Mouse (Mus musculus): Measurements from ENCODE around the gene Gpatch2l. TPM values are rescaled to one million over a fixed set of nuclear protein-coding genes. Genes with fewer than 3 reads are reported as not detected.
A peak's percentile ranks its signal among the peaks of the same experiment; 100 is the strongest.

Gpatch2l gene
- polyA plus RNA-seq, 1 experiment: 0.52 TPM

DNA sequence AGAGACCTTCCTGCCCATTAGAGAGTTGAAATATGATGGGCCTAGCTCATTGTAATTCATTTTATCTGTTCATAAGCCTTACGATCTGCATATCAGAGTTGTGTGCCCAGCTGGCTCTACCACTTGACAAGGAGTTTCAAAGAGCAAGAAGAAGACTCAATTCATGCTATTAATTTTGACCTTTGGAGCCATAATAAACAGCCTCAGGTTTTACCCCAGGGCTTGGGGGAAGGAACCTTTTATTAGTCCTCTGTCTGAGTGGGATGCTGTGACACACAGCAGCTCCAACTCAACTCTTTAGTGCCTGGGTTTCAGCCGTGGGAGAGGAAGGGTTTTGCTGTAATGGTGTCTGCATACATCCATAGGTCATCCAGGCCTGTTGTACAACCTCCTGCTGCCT is 32.6 kb downstream of the Gpatch2l start:
- H3K4me3 ChIP-seq (replicated peaks): no peak overlapping the region
- no peaks in the 10 kb centered on the region for H3K4me1 ChIP-seq (ENCODE audit: control insufficient read depth)
- H3K27me3 ChIP-seq (ENCODE audit: control insufficient read depth): no peaks in the 10 kb centered on the region
- peaks cover 80% of the 10 kb centered on the region for H3K36me3 ChIP-seq (ENCODE audit: control insufficient read depth)
- TF ChIP-seq TAL1 (IDR thresholded peaks at IDR 0.05; ENCODE audit: low read length) (no peak), GATA1 (IDR thresholded peaks at IDR 0.05; ENCODE audit: low read length) (no peak)
- no peaks in the 10 kb centered on the region for H3K9me3 ChIP-seq (ENCODE audit: control insufficient read depth, low read length)

DNA sequence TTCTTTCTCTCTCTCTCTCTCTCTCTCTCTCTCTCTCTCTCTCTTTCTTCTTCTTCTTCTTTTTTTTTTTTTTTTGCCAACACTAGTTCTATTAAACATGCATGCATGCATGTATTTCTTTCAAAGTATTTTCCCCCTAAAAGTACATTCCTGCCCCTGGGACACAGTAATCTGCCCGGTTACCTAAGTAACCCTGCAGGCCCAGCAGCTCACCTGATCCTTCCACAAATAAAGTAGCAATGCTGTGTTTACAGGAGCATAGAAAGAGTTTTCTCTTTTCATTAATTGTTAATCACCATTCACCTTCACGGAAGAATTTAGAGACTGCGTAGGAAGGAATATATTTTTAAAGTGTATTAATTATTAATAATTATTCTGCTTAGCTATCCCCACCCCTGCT is 34.1 kb downstream of the Gpatch2l start:
- Histone ChIP-seq H3K4me3 (replicated peaks) (no peak overlapping the region), H3K36me3 (ENCODE audit: control insufficient read depth) (peaks cover 72% of the 10 kb centered on the region), H3K9me3 (ENCODE audit: control insufficient read depth, low read length) (no peaks in the 10 kb centered on the region), H3K4me1 (ENCODE audit: control insufficient read depth) (no peaks in the 10 kb centered on the region), H3K27me3 (ENCODE audit: control insufficient read depth) (no peaks in the 10 kb centered on the region)
- TF ChIP-seq TAL1 (IDR thresholded peaks at IDR 0.05; ENCODE audit: low read length) (no peak), GATA1 (IDR thresholded peaks at IDR 0.05; ENCODE audit: low read length) (no peak)

DNA sequence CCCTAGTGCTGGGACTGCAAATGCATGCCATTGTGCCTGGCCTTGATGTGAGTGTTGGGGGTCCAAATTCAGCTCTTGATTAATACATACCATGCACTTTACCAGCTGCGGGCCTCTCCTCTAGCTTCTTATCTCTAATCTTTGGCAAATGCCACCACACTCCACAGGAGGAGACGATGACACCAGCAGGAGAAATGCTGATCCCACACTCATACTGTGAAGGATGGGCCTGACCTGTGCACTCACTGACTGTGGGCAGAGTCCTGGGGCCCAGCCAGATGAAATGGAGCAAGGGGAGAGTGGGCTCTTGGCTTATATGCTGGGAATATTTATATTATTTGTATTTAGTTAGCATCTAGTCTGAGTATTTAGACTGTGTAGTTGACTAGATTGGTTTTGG is 34.8 kb downstream of the Gpatch2l start:
- Histone ChIP-seq H3K27me3 (ENCODE audit: control insufficient read depth) (no peaks in the 10 kb centered on the region), H3K36me3 (ENCODE audit: control insufficient read depth) (peaks cover 70% of the 10 kb centered on the region), H3K9me3 (ENCODE audit: control insufficient read depth, low read length) (no peaks in the 10 kb centered on the region)

DNA sequence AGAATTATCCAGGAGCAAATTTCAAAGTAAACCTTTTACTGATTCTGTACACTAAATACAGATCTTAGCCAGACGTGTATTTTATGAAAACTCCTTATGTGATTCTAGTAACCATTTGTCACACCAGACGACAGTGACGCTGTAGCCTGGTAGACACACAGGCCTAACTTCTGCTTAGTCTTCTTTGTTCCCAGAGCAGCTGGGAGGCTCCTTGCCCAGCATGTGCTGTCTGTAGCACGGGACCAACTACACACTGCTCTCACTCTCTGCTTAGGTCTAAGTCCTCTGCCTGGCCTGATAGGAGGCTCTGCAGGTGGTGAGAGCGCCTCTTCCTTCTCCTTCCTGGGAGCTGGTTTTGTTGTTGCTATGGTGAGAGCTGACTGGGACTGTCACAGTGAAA is 35.2 kb downstream of the Gpatch2l start:
- peaks cover 68% of the 10 kb centered on the region for H3K36me3 ChIP-seq (ENCODE audit: control insufficient read depth)
- no peaks in the 10 kb centered on the region for H3K9me3 ChIP-seq (ENCODE audit: control insufficient read depth, low read length)
- H3K4me1 ChIP-seq (ENCODE audit: control insufficient read depth): no peaks in the 10 kb centered on the region
- TF ChIP-seq TAL1 (IDR thresholded peaks at IDR 0.05; ENCODE audit: low read length) (no peak), GATA1 (IDR thresholded peaks at IDR 0.05; ENCODE audit: low read length) (no peak)
- H3K27me3 ChIP-seq (ENCODE audit: control insufficient read depth): no peaks in the 10 kb centered on the region
- H3K4me3 ChIP-seq (replicated peaks): no peak overlapping the region

More for the DNA sequence above, 34.8 kb downstream of the Gpatch2l start:
- no peak overlapping the region for H3K4me3 ChIP-seq (replicated peaks)
- TF ChIP-seq TAL1 (IDR thresholded peaks at IDR 0.05; ENCODE audit: low read length) (no peak), GATA1 (IDR thresholded peaks at IDR 0.05; ENCODE audit: low read length) (no peak)
- H3K4me1 ChIP-seq (ENCODE audit: control insufficient read depth): no peaks in the 10 kb centered on the region

DNA sequence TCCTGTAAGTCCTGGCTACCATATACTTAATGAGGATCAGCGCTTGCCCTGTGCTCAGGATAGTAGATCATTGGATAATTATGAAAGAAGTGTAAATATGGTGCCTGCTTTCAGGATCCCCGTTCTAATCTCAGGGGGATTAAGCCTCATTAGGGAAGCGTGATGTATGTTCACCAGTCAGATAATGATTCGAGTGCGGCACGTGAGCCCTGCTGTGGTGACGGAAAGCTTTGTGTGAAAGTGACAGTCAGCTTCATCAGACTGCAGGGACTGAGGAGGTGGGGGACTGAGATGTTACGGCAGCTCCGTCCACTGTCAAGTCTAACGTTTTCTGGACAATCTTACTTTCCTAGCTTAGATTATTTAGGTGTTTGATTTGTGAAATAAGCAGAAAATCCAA is 38.3 kb downstream of the Gpatch2l start:
- no peaks in the 10 kb centered on the region for H3K9me3 ChIP-seq (ENCODE audit: control insufficient read depth, low read length)
- H3K4me3 ChIP-seq (replicated peaks): no peak overlapping the region
- H3K36me3 ChIP-seq (ENCODE audit: control insufficient read depth): peaks cover 67% of the 10 kb centered on the region
- H3K4me1 ChIP-seq (ENCODE audit: control insufficient read depth): no peaks in the 10 kb centered on the region
- H3K27me3 ChIP-seq (ENCODE audit: control insufficient read depth): no peaks in the 10 kb centered on the region
- TF ChIP-seq TAL1 (IDR thresholded peaks at IDR 0.05; ENCODE audit: low read length) (no peak), GATA1 (IDR thresholded peaks at IDR 0.05; ENCODE audit: low read length) (no peak)

DNA sequence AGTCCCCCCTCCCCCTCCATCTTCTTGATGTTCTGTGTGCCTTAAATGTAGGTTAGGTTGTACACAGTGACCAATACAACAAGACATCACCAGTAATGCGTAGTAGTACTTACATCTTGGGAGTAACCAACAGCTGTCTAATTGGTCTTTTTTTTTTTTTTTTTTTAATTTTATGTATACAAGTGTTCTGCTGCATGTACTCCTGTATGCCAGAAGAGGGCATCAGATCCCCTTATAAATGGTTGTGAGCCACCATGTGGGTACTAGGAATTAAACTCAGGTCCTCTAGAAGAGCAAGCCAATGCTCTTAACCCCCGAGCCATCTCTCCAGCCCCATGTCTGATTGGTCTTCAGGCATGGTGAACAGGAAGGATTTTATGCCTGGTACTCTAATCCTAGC is 44.0 kb downstream of the Gpatch2l start:
- H3K9me3 ChIP-seq (ENCODE audit: control insufficient read depth, low read length): no peaks in the 10 kb centered on the region
- TF ChIP-seq GATA1 (IDR thresholded peaks at IDR 0.05; ENCODE audit: low read length) (no peak), TAL1 (IDR thresholded peaks at IDR 0.05; ENCODE audit: low read length) (no peak)
- no peaks in the 10 kb centered on the region for H3K27me3 ChIP-seq (ENCODE audit: control insufficient read depth)
- peaks cover 73% of the 10 kb centered on the region for H3K36me3 ChIP-seq (ENCODE audit: control insufficient read depth)
- no peaks in the 10 kb centered on the region for H3K4me1 ChIP-seq (ENCODE audit: control insufficient read depth)
- H3K4me3 ChIP-seq (replicated peaks): no peak overlapping the region

DNA sequence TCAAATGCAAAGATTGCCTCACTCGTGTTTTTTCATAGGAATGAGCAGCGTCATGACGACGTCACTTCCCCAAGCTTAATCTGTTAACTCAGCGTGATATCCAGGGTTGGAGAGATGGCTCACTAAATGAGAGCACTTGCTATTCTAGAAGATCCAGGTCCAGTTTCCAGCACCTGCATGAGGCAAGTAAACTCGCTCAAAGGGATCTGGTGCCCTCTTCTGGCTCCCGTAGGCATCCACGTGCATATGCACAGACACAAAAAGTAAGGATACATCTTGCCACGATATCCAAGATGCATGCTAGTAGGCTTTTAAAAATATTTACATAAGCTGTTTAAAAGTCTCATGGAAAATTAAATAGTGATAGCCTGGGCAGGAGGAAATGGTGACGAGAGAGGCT is 55.8 kb downstream of the Gpatch2l start:
- Histone ChIP-seq H3K36me3 (ENCODE audit: control insufficient read depth) (peaks cover under 1% of the 10 kb centered on the region; the same call in 1 of the 2 replicates), H3K9me3 (ENCODE audit: control insufficient read depth, low read length) (no peaks in the 10 kb centered on the region; the same call in 1 of the 2 replicates), H3K4me1 (ENCODE audit: control insufficient read depth) (no peaks in the 10 kb centered on the region), H3K27me3 (ENCODE audit: control insufficient read depth) (no peaks in the 10 kb centered on the region), H3K4me3 (replicated peaks) (no peak overlapping the region)
- no peak for TF ChIP-seq TAL1 (IDR thresholded peaks at IDR 0.05; ENCODE audit: low read length)
- no peak for TF ChIP-seq GATA1 (IDR thresholded peaks at IDR 0.05; ENCODE audit: low read length)

DNA sequence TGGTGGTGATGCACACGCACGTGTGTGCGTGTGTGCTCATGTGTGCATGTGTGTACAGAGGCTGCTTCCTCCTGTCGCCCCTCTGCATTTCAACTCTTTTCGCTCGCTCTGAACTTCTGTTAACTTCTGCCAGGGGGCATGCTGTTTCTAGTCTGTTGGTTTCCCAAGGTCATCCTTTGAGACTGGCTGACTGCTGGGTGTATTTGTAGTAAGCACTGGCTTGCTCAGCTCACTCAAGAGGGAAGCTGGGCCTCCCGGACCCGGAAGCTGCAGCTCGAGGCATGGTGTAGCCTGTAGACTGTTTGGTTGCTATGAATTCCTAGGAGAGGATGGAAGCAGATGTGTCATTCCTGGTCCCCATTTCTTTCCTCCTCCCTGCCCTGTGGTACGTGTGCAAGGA is 61.3 kb downstream of the Gpatch2l start:
- Histone ChIP-seq H3K27me3 (ENCODE audit: control insufficient read depth) (no peaks in the 10 kb centered on the region), H3K36me3 (ENCODE audit: control insufficient read depth) (no peaks in the 10 kb centered on the region), H3K4me1 (ENCODE audit: control insufficient read depth) (peaks cover 3% of the 10 kb centered on the region; the same call in 1 of the 2 replicates), H3K9me3 (ENCODE audit: control insufficient read depth, low read length) (no peaks in the 10 kb centered on the region), H3K4me3 (replicated peaks) (no peak overlapping the region)
- no peak for TF ChIP-seq TAL1 (IDR thresholded peaks at IDR 0.05; ENCODE audit: low read length)
- TF ChIP-seq GATA1 (IDR thresholded peaks at IDR 0.05; ENCODE audit: low read length): no peak

DNA sequence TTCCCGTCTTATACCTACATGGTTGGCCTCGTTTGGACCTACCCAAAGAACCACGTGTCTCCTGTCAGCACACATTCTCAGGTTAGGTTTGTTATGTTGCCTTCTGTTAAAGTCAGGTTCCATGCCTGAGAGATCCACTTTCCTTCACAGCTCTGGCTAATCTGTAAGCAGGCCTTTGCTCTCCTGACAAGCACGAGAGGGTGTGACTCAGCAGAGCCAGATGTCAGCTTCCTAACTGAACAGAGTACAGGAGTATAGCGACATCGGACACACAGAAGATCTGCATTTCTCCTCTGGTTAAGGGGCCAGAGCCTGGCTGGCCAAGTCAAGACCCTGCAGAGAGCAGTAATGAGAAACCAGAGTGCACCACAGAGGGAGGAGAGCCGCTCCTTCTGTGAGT is 63.4 kb downstream of the Gpatch2l start:
- no peaks in the 10 kb centered on the region for H3K36me3 ChIP-seq (ENCODE audit: control insufficient read depth)
- 0 out of 2 replicates have a peak, but pooled peaks cover 2% of the 10 kb centered on the region for H3K27me3 ChIP-seq (ENCODE audit: control insufficient read depth)
- peaks cover 3% of the 10 kb centered on the region; the same call in 1 of the 2 replicates for H3K4me1 ChIP-seq (ENCODE audit: control insufficient read depth)
- H3K9me3 ChIP-seq (ENCODE audit: control insufficient read depth, low read length): no peaks in the 10 kb centered on the region
- TF ChIP-seq TAL1 (IDR thresholded peaks at IDR 0.05; ENCODE audit: low read length) (no peak), GATA1 (IDR thresholded peaks at IDR 0.05; ENCODE audit: low read length) (no peak)
- H3K4me3 ChIP-seq (replicated peaks): no peak overlapping the region

DNA sequence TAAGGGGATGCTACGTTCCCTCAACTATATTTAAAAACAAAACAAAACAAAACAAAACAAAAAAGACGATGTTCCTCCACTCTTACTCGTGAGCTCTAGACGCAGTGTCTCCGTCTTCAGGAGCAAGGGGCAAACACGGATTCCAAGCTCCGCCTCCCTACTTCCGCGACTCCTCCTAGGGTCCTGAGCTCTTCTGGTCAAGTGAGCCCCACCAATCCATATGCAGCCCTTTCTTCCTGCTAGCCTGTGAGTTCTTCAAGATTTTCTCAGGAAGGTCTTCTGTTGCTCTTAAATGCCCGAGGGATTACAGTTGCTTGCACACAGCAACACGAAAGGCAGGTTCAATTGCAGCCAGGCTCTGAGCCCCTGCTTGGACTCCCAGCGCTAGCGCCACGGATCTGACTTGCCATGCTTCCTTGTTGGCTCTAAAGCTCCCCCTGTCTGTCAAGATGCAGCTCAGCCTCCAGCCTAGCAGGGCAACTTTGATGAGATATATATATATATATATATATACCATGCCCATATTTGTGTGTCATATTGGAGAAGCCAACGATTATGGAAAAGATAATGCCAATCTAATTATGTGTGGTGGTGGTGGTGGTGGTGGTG is 64.1 kb downstream of the Gpatch2l start:
- Histone ChIP-seq H3K36me3 (ENCODE audit: control insufficient read depth) (no peaks in the 10 kb centered on the region), H3K4me1 (ENCODE audit: control insufficient read depth) (peaks cover 3% of the 10 kb centered on the region; the same call in 1 of the 2 replicates), H3K4me3 (replicated peaks) (peak overlapping the region; percentile 17), H3K9me3 (ENCODE audit: control insufficient read depth, low read length) (no peaks in the 10 kb centered on the region), H3K27me3 (ENCODE audit: control insufficient read depth) (0 out of 2 replicates have a peak, but pooled peaks cover 2% of the 10 kb centered on the region)
- TF ChIP-seq TAL1 (IDR thresholded peaks at IDR 0.05; ENCODE audit: low read length) (no peak), GATA1 (IDR thresholded peaks at IDR 0.05; ENCODE audit: low read length) (no peak)

Measured in erythroblast, embryonic 14.5 days (primary cell).